Mouse (Mus musculus) liver, embryonic 11.5 days (tissue): ENCODE results near the gene Mtfr1l. TPM values are rescaled to one million over a fixed set of nuclear protein-coding genes. Genes with fewer than 3 reads are reported as not detected.

ENCODE experiments used
- ATAC-seq: fragments of 200-750 bp; cut with Nextera tagmentation; replicated peaks from 2 replicates; pipeline ENCODE4 v1.8.0; 2017; ENCODE audit warnings: moderate number of reproducible peaks, mild to moderate bottlenecking, moderate TSS enrichment, moderate library complexity; ENCODE audit not compliant: low FRiP score
- DNase-seq: peaks from one replicate; pipeline ENCODE4 v3.0.0-alpha.2; 2017; ENCODE audit warnings: low spot score
- H3K27ac ChIP-seq: fragments of 300-500 bp; sonication (generic); 2 replicates; pipeline ENCODE4 v1.5.1; 2014; ENCODE audit warnings: mild to moderate bottlenecking, low read depth, low read length, control low read depth
- H3K27me3 ChIP-seq: fragments of 300-500 bp; sonication (generic); replicated peaks from 2 replicates; pipeline ENCODE4 v1.6.1; 2014; ENCODE audit warnings: low read length, mixed read lengths; ENCODE audit not compliant: control insufficient read depth, insufficient read depth
- H3K36me3 ChIP-seq: fragments of 300-500 bp; sonication (generic); 2 replicates; pipeline ENCODE4 v1.6.1; 2014; ENCODE audit warnings: mild to moderate bottlenecking, low read length, moderate library complexity, mixed read lengths; ENCODE audit not compliant: control insufficient read depth, insufficient read depth
- H3K4me1 ChIP-seq: fragments of 300-500 bp; sonication (generic); replicated peaks from 2 replicates; pipeline ENCODE4 v1.6.1; 2014; ENCODE audit warnings: low read length, mixed read lengths; ENCODE audit not compliant: control insufficient read depth, insufficient read depth
- H3K4me2 ChIP-seq: fragments of 300-500 bp; sonication (generic); 2 replicates; pipeline ENCODE4 v1.6.1; 2014; ENCODE audit warnings: mild to moderate bottlenecking, control low read depth, moderate library complexity
- H3K4me3 ChIP-seq: fragments of 300-500 bp; sonication (generic); 2 replicates; pipeline ENCODE4 v1.5.1; 2014; ENCODE audit warnings: low read depth, low read length, control low read depth
- H3K9ac ChIP-seq: fragments of 300-500 bp; sonication (generic); 2 replicates; pipeline ENCODE4 v1.6.1; 2014; ENCODE audit warnings: low read depth, low read length, control low read depth
- H3K9me3 ChIP-seq: fragments of 300-500 bp; sonication (generic); 2 replicates; pipeline ENCODE4 v1.6.1; 2016; ENCODE audit warnings: low read length, inconsistent platforms, mixed read lengths; ENCODE audit not compliant: control insufficient read depth
- WGBS: fragments of 180-500 bp; shearing (Covaris S2); extraction: QIAGEN DNeasy Blood & Tissue Kit; methylation state at CpG from one replicate; pipeline ENCODE4 v1.1.7; 2014; 5-methylcytosine and 5-hydroxymethylcytosine counted together
- polyA plus RNA-seq: library from polyadenylated mRNA; unstranded; fragments of >200 nt; fragmentation: Nextera tagmentation; extraction: Ambion mirVana; gene quantifications from 2 replicates; pipeline ENCODE4 v1.2.1, GENCODE M21; 2014

Mtfr1l gene
- polyA plus RNA-seq, 1 experiment from 2014 or later = 107 TPM

DNA sequence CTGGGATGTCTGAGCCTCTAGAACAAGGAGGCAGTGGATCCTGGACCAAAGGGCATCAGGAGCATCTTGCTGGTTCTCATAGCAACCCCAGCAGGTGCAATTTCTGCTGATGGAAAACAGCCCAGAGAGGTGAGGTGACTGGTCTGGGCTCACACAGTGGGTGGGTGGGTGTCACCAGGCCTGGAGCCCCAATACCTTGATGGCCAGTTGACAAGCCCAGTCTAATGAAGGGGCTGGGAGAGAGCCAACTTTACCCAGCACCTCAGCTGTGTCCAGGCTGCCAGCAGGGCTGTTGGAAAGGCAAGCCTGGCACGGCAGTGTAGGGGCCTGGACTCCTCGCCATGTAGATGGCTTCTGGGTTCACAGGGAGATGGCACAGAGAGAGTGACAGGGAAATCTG is 26.8 kb upstream of the Mtfr1l start:
- Histone ChIP-seq H3K27me3 (no peaks in the 10 kb centered on the region), H3K9me3 (no peaks in the 10 kb centered on the region), H3K4me2 (no peak overlapping the region), H3K4me3 (no peak overlapping the region), H3K27ac (no peak overlapping the region), H3K36me3 (peaks cover 13% of the 10 kb centered on the region), H3K4me1 (peaks cover 14% of the 10 kb centered on the region), H3K9ac (no peak overlapping the region)
- WGBS = 74% methylated on average over 2 of the region's 2 CpGs
- ATAC-seq (no peak), DNase-seq (no peak)

DNA sequence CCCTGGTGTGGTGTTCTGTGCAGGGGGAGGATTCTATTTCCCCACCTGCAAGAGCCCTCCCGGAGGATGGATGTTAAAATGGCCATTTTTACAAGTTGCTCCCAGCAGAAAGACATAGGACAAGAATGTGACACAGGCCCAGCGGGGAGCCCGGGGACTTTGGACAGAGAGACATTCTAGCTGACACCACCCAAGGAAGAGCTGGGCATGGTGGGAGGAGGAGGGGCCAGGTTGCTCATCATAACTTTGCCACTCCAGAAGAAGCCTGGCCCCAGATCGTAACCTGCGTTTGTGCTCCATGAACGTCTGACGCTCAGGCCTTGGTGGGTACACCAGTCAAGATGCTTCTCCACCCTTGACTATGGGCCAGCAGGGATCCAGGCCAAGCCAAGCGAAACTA is 25.5 kb upstream of the Mtfr1l start:
- Histone ChIP-seq H3K9ac (no peak overlapping the region), H3K4me3 (no peak overlapping the region), H3K4me1 (peaks cover 14% of the 10 kb centered on the region), H3K27me3 (no peaks in the 10 kb centered on the region), H3K9me3 (no peaks in the 10 kb centered on the region), H3K27ac (no peak overlapping the region), H3K36me3 (peaks cover 9% of the 10 kb centered on the region), H3K4me2 (no peak overlapping the region)
- DNase-seq (no peak), ATAC-seq (no peak)
- WGBS = 89% methylated on average over 8 of the region's 8 CpGs

DNA sequence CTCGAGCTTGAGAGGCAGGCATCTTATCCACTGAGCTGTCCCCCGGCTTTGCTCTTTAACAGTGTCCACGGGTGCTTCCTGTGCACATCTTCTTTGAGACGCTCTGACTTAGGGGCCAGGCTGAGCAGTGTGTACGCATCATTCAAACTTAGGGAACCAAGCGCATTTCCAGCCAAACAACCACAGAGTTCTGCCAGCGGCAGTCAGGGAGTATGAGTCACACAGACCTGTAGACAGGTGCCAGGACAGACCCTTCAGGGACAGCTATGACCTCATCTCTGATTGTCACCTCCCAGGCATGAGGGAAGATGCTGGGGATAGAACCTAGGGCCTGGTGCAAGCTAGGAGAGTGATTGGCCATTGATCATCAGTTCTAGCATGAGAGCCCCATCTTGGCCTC is 24.0 kb upstream of the Mtfr1l start:
- 65% methylated on average over 7 of the region's 7 CpGs for WGBS
- no peaks in the 10 kb centered on the region for H3K27me3 ChIP-seq
- no peak for DNase-seq
- H3K27ac ChIP-seq = no peak overlapping the region
- no peaks in the 10 kb centered on the region for H3K9me3 ChIP-seq
- no peak overlapping the region for H3K4me3 ChIP-seq
- peaks cover 12% of the 10 kb centered on the region for H3K4me1 ChIP-seq
- no peak for ATAC-seq
- H3K36me3 ChIP-seq = peaks cover 2% of the 10 kb centered on the region; the same call in 1 of the 2 replicates
- H3K9ac ChIP-seq = no peak overlapping the region
- H3K4me2 ChIP-seq = no peak overlapping the region

DNA sequence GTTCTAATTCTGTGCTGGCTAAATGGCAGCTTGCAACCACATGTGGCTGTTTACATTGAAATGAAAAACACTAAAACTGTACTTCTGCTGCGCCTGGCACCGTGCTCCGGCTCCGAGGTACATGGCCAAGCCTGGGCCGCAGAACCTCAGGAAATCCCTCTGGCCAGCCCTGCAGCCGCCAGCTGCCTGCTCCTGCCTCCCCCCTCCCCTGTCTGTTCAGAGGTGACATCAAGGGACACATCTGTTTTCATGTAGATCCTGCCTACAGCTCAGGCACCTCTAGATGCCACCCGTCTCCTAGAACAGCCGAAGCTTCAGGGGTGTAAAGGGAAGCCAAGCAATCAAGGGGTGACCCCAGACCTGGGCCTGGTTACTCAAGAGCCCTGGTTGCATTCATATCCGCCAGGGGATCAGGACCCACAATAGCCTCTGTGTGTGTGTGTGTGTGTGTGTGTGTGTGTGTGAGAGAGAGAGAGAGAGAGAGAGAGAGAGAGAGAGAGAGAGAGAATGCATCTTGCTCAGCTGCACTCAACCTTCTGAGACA is 23.5 kb upstream of the Mtfr1l start:
- H3K4me1 ChIP-seq = peaks cover 9% of the 10 kb centered on the region
- H3K27me3 ChIP-seq = no peaks in the 10 kb centered on the region
- H3K4me3 ChIP-seq = no peak overlapping the region
- no peak for ATAC-seq
- no peak overlapping the region for H3K27ac ChIP-seq
- no peak overlapping the region for H3K9ac ChIP-seq
- H3K9me3 ChIP-seq = no peaks in the 10 kb centered on the region
- H3K36me3 ChIP-seq = no peaks in the 10 kb centered on the region; the same call in 1 of the 2 replicates
- DNase-seq = no peak
- H3K4me2 ChIP-seq = no peak overlapping the region
- WGBS = 61% methylated on average over 9 of the region's 9 CpGs

DNA sequence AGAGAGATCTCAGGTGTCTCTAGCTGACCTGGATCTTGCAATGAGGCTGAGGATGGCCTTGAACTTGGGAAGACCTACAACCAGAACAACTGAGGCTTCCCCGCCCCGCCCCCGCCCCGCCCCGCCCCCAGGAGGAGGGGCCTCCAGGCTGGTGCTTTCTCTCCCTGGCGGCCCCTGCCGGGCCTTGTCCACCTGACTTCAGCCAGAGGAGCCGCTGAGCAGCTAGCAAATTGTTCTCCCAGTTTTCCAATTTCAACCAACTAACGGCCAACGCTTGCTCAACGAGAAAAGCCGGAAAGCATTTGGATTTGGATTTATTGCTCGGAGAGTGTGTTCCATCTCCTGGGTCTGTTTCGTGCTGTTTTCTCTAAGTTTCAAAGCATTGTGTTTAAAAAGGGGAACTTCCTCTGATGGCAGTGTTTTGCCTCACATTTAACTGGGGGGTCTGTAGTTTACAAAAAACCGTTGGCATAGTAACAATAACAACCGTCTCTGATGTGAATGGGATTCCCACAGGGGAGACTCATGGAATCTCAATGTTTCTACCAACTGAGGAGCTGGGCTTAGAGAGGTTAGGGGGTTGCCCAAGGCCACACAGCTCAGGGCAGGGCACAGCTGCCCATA is 22.6 kb upstream of the Mtfr1l start:
- H3K4me2 ChIP-seq = 0 out of 2 replicates have a peak overlapping the region, but pooled peaks have one; percentile 5
- no peaks in the 10 kb centered on the region for H3K27me3 ChIP-seq
- no peak overlapping the region for H3K27ac ChIP-seq
- peaks cover 6% of the 10 kb centered on the region for H3K4me1 ChIP-seq
- H3K9me3 ChIP-seq = no peaks in the 10 kb centered on the region
- H3K9ac ChIP-seq = no peak overlapping the region
- no peak overlapping the region for H3K4me3 ChIP-seq
- ATAC-seq (no peak), DNase-seq (no peak)
- no peaks in the 10 kb centered on the region for H3K36me3 ChIP-seq
- WGBS = 17% methylated on average over 16 of the region's 16 CpGs

DNA sequence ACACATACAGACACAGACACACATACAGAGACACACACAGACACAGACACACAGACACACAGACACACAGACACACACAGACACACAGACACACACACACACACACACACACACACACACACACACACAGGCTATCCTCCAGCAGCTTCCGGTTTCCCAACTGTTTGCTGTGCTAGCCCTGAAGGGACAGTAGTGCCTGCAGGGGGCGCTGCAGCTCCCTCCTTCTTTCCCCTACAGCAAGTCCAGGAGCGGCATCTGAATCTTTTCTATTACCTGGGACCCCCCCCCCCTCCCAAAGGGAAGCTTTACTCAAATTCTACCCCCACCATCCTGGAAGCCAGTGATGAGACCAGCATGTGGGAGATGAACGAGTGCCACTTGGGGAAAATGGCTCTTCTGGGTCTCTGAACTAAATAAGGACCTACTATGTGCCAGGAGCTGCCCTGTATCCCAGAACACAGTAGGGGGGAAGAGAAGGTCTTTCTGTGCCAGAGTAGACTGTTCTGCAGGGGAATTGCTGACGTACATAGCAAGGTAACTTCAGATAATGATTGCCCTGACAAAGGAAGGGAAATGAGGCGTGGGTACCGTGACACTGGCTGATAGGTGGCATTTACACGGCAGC is 20.9 kb upstream of the Mtfr1l start:
- no peak overlapping the region for H3K27ac ChIP-seq
- H3K27me3 ChIP-seq = no peaks in the 10 kb centered on the region
- no peak for ATAC-seq
- H3K4me1 ChIP-seq = peaks cover 10% of the 10 kb centered on the region
- H3K36me3 ChIP-seq = no peaks in the 10 kb centered on the region
- no peak for DNase-seq
- 67% methylated on average over 7 of the region's 8 CpGs for WGBS
- no peak overlapping the region for H3K4me2 ChIP-seq
- no peak overlapping the region for H3K9ac ChIP-seq
- no peaks in the 10 kb centered on the region for H3K9me3 ChIP-seq
- no peak overlapping the region for H3K4me3 ChIP-seq

DNA sequence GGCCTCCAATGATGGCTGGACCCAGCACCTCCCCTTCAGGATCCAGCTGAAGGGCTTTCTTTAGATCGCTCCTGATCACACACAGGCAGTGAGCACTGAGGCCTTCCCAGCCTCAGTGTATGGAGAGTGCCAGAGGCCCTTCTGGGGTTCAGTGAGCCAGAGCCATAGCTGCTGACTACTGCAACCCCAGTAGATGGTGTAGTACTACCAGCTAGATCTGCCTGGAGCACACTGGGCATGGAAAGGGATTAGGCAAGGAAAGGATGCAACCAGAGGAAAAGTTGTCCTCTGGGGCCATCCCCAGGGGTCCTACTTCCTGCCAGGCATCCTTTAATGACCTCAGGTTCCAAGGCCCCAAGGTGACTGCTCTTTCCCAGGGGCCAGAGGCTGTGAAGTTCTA is 18.4 kb upstream of the Mtfr1l start:
- H3K4me3 ChIP-seq = no peak overlapping the region
- no peak for ATAC-seq
- DNase-seq = no peak
- H3K4me1 ChIP-seq = peaks cover 16% of the 10 kb centered on the region
- no peaks in the 10 kb centered on the region for H3K27me3 ChIP-seq
- H3K27ac ChIP-seq = no peak overlapping the region
- no peak overlapping the region for H3K4me2 ChIP-seq
- peaks cover 7% of the 10 kb centered on the region for H3K36me3 ChIP-seq
- peaks cover 4% of the 10 kb centered on the region for H3K9me3 ChIP-seq
- 81% methylated on average over 1 of the region's 1 CpGs for WGBS
- no peak overlapping the region for H3K9ac ChIP-seq

DNA sequence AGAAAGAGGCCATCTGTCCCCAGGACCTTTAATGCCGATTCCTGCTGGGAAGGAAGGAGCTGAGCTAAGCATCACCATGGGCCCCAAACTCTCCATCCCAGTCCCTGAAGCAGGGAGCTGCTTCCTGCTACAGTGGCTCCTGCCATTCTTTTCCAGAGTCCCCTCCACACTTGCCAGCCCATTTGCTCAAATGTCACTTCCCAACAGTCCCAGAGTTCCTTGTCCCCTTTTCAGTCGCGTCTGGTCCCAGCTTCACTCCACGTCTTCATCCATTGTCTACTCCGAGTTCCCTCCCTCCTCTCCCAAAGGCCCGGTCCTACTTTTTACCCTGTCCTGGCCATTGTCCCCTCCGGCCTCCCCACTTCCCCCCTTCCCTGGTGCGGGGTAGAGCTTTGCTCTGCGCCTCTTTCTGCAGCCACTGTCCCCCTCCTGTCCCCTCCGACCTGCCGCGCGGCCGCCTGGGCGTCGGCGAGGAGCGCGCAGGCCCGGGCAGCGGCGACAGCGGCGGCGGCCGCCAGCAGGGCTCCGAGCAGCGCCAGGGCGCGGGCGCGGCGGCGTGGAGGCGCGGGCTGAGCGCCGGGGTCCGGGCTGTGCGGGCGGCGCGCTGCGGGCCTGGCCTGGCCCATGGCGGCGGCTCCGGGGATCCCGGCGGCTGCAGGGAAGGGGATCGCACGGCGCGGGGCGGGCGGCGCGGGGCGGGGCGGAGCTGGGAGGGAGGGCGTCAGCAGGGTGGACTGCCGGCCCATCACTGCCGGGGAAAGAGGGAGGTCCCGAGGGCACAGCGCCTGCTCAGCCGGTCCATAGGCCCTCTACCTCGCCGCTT is 16.5 kb upstream of the Mtfr1l start, which contains the start of gene Selenon:
Gene Selenon (minus strand): TSS at position 673 of the 823 bp plus-strand sequence.
- peak within 1 kb of the TSS; percentile 71 for H3K4me3 ChIP-seq
- 1% methylated on average over 61 of the region's 67 CpGs for WGBS
- H3K36me3 ChIP-seq = peaks cover 12% of the 10 kb centered on the region
- ATAC-seq (peak; percentile 75), DNase-seq (peak; percentile 70)
- peaks cover 24% of the 10 kb centered on the region for H3K4me1 ChIP-seq
- peak within 1 kb of the TSS; percentile 60 for H3K27ac ChIP-seq
- H3K9me3 ChIP-seq = peaks cover 4% of the 10 kb centered on the region
- no peaks in the 10 kb centered on the region for H3K27me3 ChIP-seq
- H3K9ac ChIP-seq = peak within 1 kb of the TSS; percentile 74
- H3K4me2 ChIP-seq = peak within 1 kb of the TSS; percentile 77
